Mouse (Mus musculus): ENCODE results near the gene Pxt1.
"Not testable (repeated sequence)": the region's sequence is repeated elsewhere in the genome, so short reads cannot be mapped to it uniquely, and the experiment has no call there.

Gene Pxt1

DNA sequence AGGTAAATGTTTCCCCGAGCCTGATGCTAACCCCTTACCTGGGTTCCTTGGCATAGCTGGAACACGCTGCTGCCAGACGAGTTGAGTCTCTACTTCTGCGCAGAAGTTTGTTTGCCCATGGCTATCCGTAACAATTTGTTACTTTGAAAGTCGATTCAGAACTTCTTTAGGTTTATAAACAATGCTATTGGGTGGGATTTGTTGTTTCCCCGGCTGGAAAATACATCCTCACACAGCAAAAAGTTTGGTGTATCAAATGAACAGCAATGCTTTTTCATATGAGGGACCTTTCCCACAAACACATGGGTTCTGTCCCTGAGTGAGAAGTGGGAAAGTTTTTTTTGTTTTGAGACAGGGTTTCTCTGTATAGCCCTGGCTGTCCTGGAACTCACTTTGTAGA, at the start of gene Pxt1:
Gene Pxt1 (minus strand): TSS at position 101 of the 400 bp plus-strand sequence.
- no peak for DNase-seq

DNA sequence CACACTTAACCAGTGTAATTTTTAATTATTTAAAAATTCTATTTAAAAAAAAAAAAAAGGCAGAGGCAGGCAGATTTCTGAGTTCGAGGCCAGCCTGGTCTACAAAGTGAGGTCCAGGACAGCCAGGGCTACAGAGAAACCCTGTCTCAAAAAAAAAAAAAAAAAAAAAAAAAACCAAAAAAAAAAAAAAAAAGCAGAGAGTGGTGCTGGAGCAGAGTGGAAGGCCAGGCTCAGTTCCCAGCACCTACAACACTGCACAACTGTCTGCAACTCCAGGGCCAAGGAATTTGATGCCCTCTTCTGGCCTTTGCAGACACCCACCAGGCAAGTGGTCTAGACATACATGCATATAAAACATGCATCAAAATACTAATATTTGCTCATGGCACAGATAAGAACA, 49.4 kb upstream of the Pxt1 start:
- DNase-seq = not testable (repeated sequence)

DNA sequence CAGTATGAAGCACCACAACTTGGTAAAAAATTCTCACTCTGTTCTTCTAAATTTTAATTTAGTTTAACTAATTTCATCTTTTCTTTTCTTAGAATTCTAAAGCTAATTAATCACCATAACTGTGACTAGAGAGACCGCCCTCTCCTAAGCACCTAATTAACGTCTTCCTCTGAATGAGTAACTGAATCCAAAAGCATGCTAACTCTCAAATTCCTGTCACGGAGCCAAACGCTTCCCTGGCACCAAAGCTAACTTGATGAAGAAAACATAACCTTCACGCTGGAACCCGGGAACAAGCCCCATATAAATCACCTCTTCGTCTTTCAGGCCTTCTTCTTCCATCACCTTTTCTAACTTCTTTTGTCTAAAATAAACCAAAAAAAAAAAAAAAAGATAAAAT, 48.5 kb upstream of the Pxt1 start:
- DNase-seq = peak; percentile 44

DNA sequence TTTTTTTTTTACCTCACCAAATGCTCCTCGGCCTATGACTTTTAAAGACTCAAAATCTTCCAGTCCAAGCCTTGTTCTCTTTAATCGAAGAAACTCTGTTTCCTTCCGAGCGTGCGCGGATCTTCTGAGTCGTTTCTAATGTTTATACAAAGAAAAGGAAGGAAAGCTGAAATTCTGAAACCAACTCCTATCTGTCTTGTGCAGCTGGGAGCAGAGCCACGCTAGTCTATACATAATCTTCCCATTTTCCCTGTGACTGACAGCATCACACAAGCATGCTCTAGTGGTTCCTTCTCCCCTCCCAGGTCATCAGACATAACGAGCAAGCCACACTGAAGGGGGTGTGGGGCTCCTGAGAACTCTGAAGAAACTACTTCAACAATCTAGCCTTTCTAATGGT, 47.6 kb upstream of the Pxt1 start:
- no peak for DNase-seq

DNA sequence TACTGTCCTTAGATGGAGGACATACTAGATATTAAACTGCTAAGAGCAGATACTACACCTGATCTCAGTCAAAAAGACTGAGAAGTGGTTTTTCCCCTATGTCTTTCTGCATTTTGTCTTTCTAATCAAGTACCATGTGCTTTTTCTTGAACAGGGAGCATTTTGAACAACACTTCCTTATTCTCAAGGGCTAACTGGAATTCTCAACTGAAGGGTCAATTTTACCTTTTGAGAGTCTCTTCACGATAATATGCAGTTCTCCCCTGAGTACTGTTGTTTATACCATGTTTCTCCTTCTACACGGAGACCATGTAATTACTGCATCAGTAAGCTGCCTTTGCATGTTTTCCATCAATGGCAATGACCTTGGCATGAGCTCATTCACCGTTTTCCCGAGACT, 46.4 kb upstream of the Pxt1 start:
- DNase-seq = no peak

DNA sequence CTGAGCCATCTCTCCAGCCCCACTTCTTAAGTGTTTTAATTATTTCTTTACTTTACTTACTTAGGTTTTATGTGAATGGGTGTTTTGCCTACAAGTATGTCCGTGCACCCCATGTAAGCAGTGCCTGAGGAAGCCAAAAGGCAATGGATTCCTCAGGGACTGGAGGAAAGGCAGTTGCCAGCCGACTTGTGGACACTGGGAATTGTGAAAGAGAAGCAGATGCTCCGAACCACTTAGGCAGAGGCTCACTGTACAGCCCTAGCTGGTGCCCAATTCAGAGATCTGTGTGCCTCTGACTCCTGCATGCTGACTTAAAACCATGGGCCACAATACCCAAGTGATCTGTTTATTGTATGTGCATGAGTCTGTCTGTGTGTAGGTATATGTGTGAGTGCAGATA, 45.4 kb upstream of the Pxt1 start:
- no peak for DNase-seq

DNA sequence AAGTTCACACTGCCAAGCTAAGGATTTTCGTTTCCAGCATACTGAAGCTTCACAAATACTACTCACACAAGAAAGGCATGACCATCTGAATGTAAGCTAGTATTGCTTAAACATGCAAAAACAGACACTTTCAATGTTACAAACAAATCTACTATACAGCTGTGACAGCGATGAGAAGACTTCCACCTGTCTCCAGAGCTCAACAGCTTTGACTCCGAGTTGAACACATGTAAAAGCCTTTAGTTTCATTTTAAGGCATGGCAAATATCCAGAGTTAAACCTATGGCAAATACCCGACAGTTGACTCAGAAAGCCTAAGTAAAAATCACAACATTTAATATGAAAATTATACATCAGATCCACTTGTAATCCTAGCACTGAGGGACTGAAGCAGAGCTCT, 44.7 kb upstream of the Pxt1 start:
- DNase-seq = no peak

DNA sequence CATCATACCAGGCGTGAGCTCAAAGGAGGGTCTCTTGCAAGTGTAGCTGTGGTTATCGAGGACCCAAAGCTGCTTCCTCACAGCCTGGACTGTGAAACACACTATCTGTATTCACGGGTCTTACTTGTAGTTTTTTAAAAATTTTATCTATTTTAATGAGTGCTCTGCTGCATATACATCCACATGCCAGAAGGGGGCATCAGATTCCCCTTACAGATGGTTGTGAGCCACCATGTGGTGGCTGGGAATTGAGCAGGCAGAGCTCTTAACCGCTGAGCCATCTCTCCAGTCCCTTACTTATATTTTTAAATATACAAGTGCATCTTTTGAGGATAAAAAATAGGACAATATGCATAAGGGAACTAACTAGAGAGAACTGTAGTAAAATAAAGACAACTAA, 44.1 kb upstream of the Pxt1 start:
- DNase-seq = peak; percentile 33

DNA sequence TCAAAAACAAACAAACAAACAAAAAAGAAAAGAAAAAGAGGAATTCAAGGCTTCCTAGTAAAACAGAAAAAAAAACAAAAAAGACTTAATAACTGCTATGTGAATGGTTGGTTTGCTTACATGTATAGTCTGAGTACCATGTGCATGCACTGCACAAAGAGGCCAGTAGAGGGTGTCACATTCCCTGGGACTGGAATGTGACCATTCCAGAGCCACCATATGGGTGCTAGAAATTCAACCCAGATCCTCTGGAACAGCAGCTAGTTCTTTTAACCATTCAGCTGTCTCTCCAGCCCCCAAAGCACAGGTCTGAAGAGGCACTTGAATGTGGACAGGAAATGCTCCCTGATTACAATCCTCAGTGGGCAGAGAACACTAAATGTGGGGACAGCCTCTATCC, 43.2 kb upstream of the Pxt1 start:
- DNase-seq = no peak

DNA sequence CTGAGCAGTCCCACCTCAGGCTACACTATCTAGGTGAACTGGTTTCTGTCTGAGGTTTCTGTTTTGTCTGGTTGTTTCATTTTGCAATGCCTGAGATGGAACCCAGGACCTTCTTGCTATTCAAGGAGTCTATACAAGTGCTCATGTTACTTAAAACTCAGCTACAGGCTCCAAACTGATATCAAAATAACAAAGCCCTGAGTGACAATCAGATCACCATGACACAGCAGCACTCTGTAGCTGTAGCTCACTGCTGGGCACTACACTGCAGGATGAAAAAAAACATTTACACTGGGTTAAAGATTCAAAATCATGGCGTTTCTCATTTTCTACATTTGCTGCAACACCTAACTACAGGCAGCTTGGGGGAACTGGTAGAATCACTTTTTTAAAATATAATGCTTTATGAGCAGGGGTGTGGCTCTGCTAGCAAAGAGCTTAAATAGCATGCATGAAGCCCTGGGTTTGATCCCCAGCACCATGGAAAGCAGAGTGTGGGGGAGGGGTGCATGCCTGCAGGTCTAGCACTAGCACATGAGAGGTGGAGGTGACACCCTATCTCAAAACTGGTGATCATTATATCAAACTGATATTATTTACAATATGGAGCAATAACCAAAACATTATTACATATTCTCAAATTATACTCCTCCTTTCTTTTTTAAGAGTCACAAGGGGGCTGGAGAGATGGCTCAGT, 41.2 kb upstream of the Pxt1 start:
- no peak for DNase-seq

DNA sequence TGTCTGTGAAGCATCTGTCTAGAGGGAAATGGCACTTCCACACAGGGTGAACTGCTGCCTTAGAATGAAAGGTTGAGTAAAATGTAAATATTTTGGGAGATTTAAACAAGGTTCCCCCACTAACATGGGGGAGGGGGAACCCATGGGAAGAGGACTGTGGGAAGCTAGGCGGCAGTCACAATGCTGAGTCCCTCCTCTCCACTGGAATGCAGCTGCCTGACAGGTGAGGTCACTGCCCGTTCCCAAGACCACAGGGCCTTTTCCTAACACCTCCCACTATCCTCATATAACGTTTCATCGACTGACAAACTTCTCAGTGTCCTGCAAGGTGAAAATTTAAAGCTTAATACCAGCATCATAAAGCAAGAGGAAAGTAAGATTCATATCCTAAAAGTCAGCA, 39.0 kb upstream of the Pxt1 start:
- DNase-seq = no peak

DNA sequence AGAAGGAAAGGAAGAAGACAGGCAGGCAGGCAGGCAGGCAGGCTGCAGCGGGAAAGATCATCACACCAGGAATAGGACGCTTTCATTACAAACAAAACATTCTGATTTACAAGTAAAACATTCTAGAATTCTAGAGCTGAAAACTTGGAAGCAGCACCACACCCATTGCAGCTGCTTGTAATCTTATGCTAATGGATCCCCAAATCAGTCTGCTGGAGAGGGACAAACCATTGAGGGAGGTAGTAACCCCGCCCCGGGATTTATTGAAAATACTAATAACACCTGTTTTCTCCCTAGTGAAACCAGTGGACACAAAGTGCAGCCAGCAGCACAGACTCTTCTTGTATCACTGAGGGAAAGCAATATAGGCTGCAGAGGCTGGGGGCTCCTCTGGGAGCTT, 37.4 kb upstream of the Pxt1 start:
- no peak for DNase-seq

DNA sequence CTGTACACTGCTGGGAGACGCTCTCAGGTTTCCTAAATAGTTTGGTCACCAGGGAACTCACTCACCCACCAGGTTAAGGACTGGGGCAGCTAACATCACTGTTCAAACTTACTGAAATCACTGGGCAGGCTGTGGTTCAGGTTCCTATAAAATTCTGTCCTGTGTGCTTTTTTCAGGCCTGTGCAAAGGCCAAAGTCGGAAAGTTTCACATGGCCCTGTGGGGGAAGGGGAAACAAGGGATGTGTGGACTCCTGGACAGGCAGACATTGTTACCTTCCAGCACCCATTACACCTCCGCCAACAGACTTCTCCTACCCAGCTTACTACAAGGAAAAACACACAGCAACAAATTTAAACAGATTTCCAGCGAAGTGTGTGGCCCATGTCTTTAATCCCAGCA, 35.5 kb upstream of the Pxt1 start:
- no peak for DNase-seq

DNA sequence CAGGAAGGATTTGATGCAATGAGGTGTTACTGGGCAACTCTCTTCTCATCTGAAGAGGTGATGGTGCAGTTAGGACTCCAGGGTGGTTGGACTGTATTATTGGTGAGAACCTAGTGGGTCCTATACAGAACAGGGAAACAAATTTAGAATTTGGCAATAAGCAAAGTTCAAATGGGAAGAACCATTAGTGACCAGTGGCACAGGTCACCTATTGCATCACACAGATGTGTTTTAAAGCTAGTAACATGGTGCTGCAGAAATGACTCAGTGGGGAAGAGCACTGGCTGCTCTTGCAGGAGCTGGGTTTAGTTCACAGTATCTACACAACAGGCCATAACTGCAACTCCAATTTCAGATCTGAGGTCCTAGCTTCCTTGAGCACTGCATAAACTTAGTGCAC, 26.5 kb upstream of the Pxt1 start:
- DNase-seq = no peak

DNA sequence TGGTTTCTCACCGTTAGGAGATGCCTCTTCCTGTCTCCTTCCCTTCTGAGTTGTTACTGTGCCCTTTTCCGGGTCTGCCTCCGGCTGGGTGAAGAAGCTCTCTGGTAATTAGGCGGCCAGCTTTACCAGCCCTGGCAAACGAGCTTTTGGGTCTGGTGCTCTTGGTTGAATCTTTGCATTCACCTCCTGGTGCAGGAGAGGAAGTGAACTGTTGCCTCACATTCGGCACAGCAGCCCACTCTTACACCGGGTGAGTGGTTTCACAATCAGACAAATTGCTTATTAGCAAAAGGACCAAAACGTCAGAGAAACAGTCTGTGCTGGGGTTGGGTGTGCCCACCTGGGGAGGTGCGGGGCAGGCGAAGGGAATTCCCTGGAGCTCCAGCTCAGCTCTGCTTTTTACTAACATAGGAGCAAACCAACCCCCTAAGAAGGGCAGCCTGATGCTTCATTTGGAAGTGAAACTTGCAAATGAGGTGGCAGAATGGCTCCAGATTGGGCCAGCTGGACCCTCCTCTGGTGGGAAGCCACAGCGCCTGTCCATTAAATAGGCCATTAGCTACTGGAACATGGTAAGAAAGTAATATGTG, 23.5 kb upstream of the Pxt1 start:
- DNase-seq = no peak

DNA sequence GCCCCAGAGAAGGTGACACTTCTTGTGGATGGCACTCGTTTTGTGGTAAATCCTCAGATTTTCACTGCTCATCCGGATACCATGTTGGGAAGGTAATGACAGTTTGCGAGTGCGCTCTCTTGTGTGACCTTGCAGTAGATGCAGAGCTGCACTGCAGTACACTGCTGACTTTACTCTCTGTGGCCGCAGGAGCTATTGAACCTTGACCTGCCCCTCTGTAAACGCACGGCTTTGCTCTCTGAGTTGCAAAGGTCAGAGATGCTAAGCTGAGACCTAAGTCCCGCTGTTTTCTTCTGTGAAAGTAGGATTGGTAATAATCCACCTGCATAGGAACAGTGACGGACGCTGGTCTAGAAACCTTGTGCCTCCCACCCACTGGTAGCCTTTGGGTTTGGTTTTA, 18.0 kb upstream of the Pxt1 start:
- DNase-seq = no peak

DNA sequence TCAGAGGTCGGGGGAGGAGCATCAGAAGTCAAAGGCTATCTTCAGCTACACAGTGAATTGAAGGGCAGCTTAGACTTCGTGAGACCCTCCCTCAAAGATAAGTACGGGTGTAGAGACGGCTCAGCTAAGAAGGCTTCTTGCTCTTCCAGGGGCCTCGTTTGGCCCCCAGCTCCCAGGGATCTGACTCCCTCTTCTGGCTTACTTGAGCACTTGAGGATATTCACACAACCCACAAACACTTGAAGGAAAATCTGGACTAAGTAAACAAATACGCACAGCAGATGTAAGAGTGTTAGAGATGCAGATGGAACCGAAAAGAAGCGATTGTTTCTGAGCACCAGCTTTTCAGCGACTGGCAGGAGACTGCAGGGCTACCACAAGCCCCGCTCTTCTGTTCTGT, 17.0 kb upstream of the Pxt1 start:
- no peak for DNase-seq

DNA sequence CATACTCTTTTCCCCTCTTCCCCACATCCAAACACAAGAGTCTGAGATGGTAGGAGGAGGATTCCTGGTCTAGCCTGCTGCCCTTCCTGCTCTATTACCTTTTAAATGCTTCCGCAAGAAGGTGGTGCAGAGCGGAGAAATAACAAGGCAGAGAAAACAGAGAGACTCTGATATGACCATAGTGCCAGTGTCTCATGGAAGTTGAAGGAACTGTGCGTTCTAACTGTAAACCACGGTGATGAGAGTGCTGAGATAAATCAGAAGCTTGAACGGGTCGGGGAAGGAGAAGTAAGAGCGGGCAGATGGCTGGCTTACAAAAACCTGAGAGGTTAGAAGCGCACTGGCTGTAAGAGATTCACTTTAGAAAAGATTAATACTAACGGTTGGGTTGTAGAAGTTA, 10.8 kb upstream of the Pxt1 start:
- no peak for DNase-seq

DNA sequence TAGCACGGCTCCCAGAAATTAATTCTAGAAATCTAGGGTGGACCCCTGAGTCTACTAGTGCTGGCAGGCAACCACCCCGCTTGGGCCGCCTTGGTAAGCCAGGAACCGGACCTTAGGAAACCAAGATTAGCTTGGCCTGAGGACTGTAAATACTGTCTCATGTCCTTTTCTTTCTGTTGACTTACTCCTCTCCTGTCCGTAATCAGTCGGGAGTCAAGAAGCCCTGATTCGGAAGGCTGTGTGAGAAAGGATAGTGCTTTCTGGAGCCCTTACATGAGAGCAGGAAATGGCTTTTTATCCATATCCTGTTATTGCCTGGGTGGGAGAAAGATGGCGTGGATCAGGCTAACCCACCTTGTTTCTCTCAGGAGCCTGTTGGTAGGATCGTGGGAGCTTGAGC, 9.6 kb upstream of the Pxt1 start:
- DNase-seq = no peak

DNA sequence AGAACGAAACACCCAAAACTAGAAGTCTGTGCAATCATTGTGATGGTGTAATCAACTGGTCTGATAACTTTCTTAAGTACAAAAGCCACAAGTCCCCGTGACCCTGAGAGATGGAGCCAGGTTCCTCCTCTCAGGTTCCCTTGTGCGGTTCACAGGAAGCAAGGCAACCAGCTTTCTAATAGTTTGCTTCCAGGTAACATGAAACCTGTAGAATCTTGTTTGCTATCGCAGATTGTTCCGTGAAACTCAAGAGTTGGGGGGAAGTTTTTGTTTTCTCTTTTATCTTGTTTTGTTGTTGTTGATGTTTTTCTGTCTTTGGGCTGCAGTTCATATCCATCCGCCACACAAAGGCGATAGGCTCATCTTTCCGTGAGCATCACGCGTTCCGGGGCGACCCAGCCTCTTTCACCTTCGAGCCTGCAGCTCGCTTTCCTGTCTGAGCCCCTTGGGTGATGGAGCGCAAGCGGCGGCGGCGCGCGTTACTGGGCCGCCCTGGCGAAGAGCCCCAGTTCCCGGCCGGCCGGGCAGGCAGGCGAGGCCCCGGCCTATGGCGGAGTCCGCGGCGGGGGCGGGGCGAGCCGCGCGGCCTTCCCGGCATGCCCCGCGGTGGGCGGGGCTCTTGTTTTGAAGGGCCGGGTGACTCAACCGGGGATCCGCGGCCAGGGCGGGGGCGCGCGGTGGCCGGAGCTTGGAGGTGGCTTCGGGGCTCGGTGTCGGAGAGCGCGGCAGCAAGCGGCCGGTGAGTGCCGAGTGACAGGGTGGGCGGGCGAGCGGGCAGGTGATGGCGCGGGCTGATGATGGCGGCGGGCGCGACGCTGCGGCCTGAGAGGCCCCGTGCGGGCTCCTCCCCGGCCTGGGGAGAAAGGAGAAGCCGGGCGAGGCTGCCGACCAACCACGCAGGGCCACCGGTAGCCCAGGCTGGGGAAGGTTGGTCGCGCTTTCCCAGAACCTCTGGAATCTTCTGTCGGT, 8.5 kb upstream of the Pxt1 start, which contains the start of gene Kctd20:
Gene Kctd20 (plus strand): TSS at position 120 of the 969 bp plus-strand sequence.
- peak; percentile 87 for DNase-seq

DNA sequence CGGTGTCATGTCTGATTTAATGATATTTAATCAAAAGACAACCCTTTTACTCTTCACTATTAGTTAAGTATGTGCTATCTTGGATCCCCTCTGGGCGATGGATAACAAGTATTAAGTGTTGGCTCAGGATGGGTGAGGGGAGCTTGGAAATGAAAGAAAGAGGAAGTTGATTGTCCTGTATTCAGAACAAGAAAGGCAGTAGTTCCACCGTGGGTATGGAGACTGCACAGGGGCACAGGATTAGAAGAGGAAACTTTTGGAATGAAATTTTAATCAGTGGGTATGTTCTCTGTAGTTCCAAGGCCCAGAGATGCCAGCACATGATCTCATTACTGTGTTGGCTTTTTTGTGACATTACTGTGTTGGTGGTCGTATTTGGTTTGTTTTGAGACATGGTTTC, 7.1 kb upstream of the Pxt1 start:
- no peak for DNase-seq

DNA sequence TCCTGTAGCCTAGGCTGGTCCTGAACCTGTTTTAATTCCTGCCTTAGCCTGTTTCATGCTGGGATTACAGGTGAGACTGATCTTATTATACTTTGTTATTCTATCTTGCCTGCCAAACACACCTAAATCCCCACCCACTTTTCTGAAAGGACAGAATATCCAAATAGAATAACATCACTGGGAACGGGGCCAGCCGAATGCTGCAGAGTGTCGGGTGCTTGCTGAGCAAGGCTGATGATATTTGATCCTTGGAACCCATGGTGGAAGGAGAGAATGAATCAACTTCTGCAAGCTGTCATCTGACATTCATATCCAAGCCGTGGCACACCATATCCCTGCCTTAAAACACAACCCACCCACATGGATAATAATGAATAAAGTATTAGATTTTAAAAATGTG, 5.0 kb upstream of the Pxt1 start:
- DNase-seq = no peak

DNA sequence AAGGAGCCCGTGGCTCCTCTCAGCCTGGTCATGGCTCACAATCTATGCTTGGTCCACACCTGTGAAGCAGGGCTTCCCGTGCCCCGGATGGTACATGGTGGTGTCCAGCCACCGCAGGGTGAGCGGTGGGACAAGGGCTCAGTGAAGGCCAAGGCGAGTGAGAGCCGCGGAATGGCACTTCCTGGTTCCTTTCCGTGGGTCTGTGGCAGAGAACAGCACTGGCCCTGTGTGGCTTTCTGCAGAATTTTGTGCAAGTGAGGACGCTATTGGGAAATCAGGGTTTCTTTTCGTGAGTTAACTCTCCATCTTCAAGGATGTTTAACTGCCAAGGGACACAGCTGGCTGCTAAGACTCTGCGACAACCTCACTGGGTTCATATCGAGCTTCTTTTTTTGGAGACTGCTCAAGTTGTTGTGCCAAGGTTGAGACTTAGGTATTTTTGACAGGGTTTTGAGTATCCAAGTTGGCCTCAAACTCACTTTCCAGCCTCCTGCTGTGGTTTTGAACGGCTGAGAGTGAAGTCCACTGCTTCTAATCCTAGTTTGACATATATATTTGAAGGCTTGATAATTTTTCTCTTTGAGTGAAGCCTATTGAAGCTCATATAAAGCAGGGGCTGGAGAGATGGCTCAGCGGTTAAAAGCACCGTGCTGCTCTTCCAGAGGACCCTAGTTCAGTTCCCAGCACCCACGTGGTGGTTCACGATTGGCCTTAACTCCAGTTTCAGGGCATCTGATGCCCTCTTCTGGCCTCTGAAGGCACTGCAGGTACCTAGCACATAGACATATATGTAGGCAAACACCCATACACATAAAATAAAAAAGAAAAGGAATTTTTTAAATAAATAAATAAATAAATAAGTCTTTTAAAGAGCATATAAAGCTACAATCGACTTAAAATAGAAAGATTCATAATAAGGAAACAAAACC, 3.6 kb upstream of the Pxt1 start:
- DNase-seq = no peak

All from right cerebral cortex, postnatal 4 days (tissue).